Mouse (Mus musculus): ENCODE data around the gene Asb6. TPM values are rescaled to one million over a fixed set of nuclear protein-coding genes. Genes with fewer than 3 reads are reported as not detected.

Gene Asb6
- total and polyA plus RNA-seq, 3 experiments, result 21.9 to 30.0 (median 23.7) TPM

- in situ Hi-C loops (cut with MboI; ENCODE audit: low pct_ligation_motif_present, low pct_unique_long_range_greater_than_20kb, low sequenced_read_pairs), result no loop called here
- H3K27me3 ChIP-seq (replicated peaks), result peaks cover 89% of the 10 kb centered on the region
- no peak overlapping the region for H3K27ac ChIP-seq (ENCODE audit: insufficient read depth, low read depth)
- dilution Hi-C loops (cut with MboI; ENCODE audit: extremely low pct_ligation_motif_present, extremely low pct_unique_long_range_greater_than_20kb, low sequenced_read_pairs), result no loop called here
- H3K79me2 ChIP-seq (replicated peaks; ENCODE audit: control insufficient read depth, extremely low read depth, insufficient read depth, poor library complexity, severe bottlenecking), result no peaks in the 10 kb centered on the region
- H3K9me3 ChIP-seq (replicated peaks; ENCODE audit: low read length), result no peaks in the 10 kb centered on the region
- H3K4me3 ChIP-seq (replicated peaks in 1 of 3; ENCODE audit: low read depth in 2 of 3, low read length in 2 of 3, poor library complexity in 1 of 3), result no peak overlapping the region
- DNase-seq (ENCODE audit: extremely low read depth), result no peak
- peaks cover 0 to 8% of the 10 kb centered on the region in 2 experiments; a peak in 3 of 4 replicates for H3K4me1 ChIP-seq (ENCODE audit: control insufficient read depth in 1 of 2, insufficient read depth in 2 of 2)
- TF ChIP-seq TCF12 (IDR thresholded peaks at IDR 0.05; ENCODE audit: low read depth, low read length) (no peak), MAZ (IDR thresholded peaks at IDR 0.05; ENCODE audit: low read depth, low read length) (no peak), MXI1 (IDR thresholded peaks at IDR 0.05; ENCODE audit: low read depth, low read length) (no peak), ZKSCAN1 (IDR thresholded peaks at IDR 0.05; ENCODE audit: borderline replicate concordance, low read depth, low read length) (no peak)
- no peaks in the 10 kb centered on the region for H3K36me3 ChIP-seq (replicated peaks in 1 of 2; ENCODE audit: control insufficient read depth in 1 of 2, insufficient read depth in 1 of 2, low read length in 1 of 2)
- no peak overlapping the region for H3K9ac ChIP-seq (ENCODE audit: insufficient read depth, low read depth)
- no peak overlapping the region for H3K4me2 ChIP-seq (ENCODE audit: insufficient read depth, low read depth, poor library complexity, severe bottlenecking)
These were observed 44.3 kb upstream of the Asb6 start for GRCm38 (mm10) chr2:30874445-30874844.

GRCm38 (mm10) chr2:30872669-30873068 lies 42.5 kb upstream of the Asb6 start:
- Histone ChIP-seq H3K27ac (ENCODE audit: insufficient read depth, low read depth) (no peak overlapping the region), H3K9ac (ENCODE audit: insufficient read depth, low read depth) (no peak overlapping the region), H3K9me3 (replicated peaks; ENCODE audit: low read length) (no peaks in the 10 kb centered on the region), H3K79me2 (replicated peaks; ENCODE audit: control insufficient read depth, extremely low read depth, insufficient read depth, poor library complexity, severe bottlenecking) (no peaks in the 10 kb centered on the region), H3K27me3 (replicated peaks) (peaks cover 84% of the 10 kb centered on the region), H3K36me3 (replicated peaks in 1 of 2; ENCODE audit: control insufficient read depth in 1 of 2, insufficient read depth in 1 of 2, low read length in 1 of 2) (no peaks in the 10 kb centered on the region), H3K4me3 (replicated peaks in 1 of 3; ENCODE audit: low read depth in 2 of 3, low read length in 2 of 3, poor library complexity in 1 of 3) (no peak overlapping the region), H3K4me1 (ENCODE audit: control insufficient read depth in 1 of 2, insufficient read depth in 2 of 2) (no peaks in the 10 kb centered on the region; a peak in 1 of 4 replicates), H3K4me2 (ENCODE audit: insufficient read depth, low read depth, poor library complexity, severe bottlenecking) (no peak overlapping the region)
- in situ Hi-C loops (cut with MboI; ENCODE audit: low pct_ligation_motif_present, low pct_unique_long_range_greater_than_20kb, low sequenced_read_pairs) (no loop called here), dilution Hi-C loops (cut with MboI; ENCODE audit: extremely low pct_ligation_motif_present, extremely low pct_unique_long_range_greater_than_20kb, low sequenced_read_pairs) (no loop called here)
- DNase-seq (ENCODE audit: extremely low read depth), result no peak
- TF ChIP-seq HCFC1 (IDR thresholded peaks at IDR 0.05; ENCODE audit: low read depth, low read length) (no peak), RAD21 (IDR thresholded peaks at IDR 0.05; ENCODE audit: low read depth, low read length) (no peak), ZKSCAN1 (IDR thresholded peaks at IDR 0.05; ENCODE audit: borderline replicate concordance, low read depth, low read length) (no peak), CTCF (conservative IDR thresholded peaks at IDR 0.05 in 1 of 2, IDR thresholded peaks at IDR 0.05 in 1 of 2; ENCODE audit: low read depth in 2 of 2, low read length in 2 of 2) (no peak)

GRCm38 (mm10) chr2:30870863-30871262 lies 40.7 kb upstream of the Asb6 start:
- Histone ChIP-seq H3K4me1 (ENCODE audit: control insufficient read depth in 1 of 2, insufficient read depth in 2 of 2) (no peaks in the 10 kb centered on the region; a peak in 1 of 4 replicates), H3K27me3 (replicated peaks) (peaks cover 86% of the 10 kb centered on the region), H3K9me3 (replicated peaks; ENCODE audit: low read length) (no peaks in the 10 kb centered on the region), H3K4me2 (ENCODE audit: insufficient read depth, low read depth, poor library complexity, severe bottlenecking) (no peak overlapping the region), H3K79me2 (replicated peaks; ENCODE audit: control insufficient read depth, extremely low read depth, insufficient read depth, poor library complexity, severe bottlenecking) (no peaks in the 10 kb centered on the region), H3K4me3 (replicated peaks in 1 of 3; ENCODE audit: low read depth in 2 of 3, low read length in 2 of 3, poor library complexity in 1 of 3) (no peak overlapping the region), H3K36me3 (replicated peaks in 1 of 2; ENCODE audit: control insufficient read depth in 1 of 2, insufficient read depth in 1 of 2, low read length in 1 of 2) (no peaks in the 10 kb centered on the region), H3K27ac (ENCODE audit: insufficient read depth, low read depth) (no peak overlapping the region), H3K9ac (ENCODE audit: insufficient read depth, low read depth) (no peak overlapping the region)
- no peak for TF ChIP-seq CHD1 (IDR thresholded peaks at IDR 0.05; ENCODE audit: low read depth, low read length)
- TF ChIP-seq POLR2AphosphoS2 (IDR thresholded peaks at IDR 0.05; ENCODE audit: low read depth, low read length), result no peak
- TF ChIP-seq MAZ (IDR thresholded peaks at IDR 0.05; ENCODE audit: low read depth, low read length), result no peak
- TF ChIP-seq TBP (conservative IDR thresholded peaks at IDR 0.05; ENCODE audit: low read depth, low read length), result no peak
- no peak for TF ChIP-seq USF2 (conservative IDR thresholded peaks at IDR 0.05; ENCODE audit: low read depth, low read length)
- no peak for TF ChIP-seq BHLHE40 (IDR thresholded peaks at IDR 0.05; ENCODE audit: low read depth, low read length)
- TF ChIP-seq NRF1 (IDR thresholded peaks at IDR 0.05; ENCODE audit: low read depth, low read length), result no peak
- dilution Hi-C loops (cut with MboI; ENCODE audit: extremely low pct_ligation_motif_present, extremely low pct_unique_long_range_greater_than_20kb, low sequenced_read_pairs) (no loop called here), in situ Hi-C loops (cut with MboI; ENCODE audit: low pct_ligation_motif_present, low pct_unique_long_range_greater_than_20kb, low sequenced_read_pairs) (no loop called here)
- no peak for DNase-seq (ENCODE audit: extremely low read depth)
